Mouse (Mus musculus): ENCODE data around the gene Gadd45gip1. TPM values are rescaled to one million over a fixed set of nuclear protein-coding genes. Genes with fewer than 3 reads are reported as not detected.

Gadd45gip1 gene
- polyA plus RNA-seq, 1 experiment: 24.2 TPM

DNA sequence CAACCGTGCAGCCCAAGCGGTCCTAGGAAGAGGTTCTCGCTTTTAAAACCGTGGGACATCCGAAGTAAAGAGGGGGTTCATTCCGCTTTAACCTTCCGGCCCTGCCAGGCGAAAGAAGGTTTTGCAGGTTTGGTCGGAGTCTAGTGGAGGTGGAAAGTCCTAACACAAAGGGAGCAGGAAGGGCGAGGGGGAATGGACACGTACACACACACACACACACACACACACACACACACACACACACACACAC, 45.9 kb upstream of the Gadd45gip1 start:
- Histone ChIP-seq H3K27me3 (replicated peaks; ENCODE audit: control insufficient read depth, insufficient read depth, low read length) (no peaks in the 10 kb centered on the region), H3K27ac (ENCODE audit: insufficient read depth, low read depth, low read length) (no peak overlapping the region), H3K4me1 (ENCODE audit: control insufficient read depth, insufficient read depth, low read length) (peaks cover 17% of the 10 kb centered on the region), H3K4me3 (ENCODE audit: insufficient read depth, low read depth, low read length) (no peak overlapping the region), H3K36me3 (ENCODE audit: control insufficient read depth, insufficient read depth, low read length) (no peaks in the 10 kb centered on the region)
- DNase-seq: no peak
- WGBS: 53% methylated on average over 11 of the region's 11 CpGs
- TF ChIP-seq POLR2A (IDR thresholded peaks at IDR 0.05; ENCODE audit: low read depth, low read length) (no peak), CTCF (conservative IDR thresholded peaks at IDR 0.05; ENCODE audit: insufficient read depth, insufficient read length, low read depth, low read length) (no peak)

DNA sequence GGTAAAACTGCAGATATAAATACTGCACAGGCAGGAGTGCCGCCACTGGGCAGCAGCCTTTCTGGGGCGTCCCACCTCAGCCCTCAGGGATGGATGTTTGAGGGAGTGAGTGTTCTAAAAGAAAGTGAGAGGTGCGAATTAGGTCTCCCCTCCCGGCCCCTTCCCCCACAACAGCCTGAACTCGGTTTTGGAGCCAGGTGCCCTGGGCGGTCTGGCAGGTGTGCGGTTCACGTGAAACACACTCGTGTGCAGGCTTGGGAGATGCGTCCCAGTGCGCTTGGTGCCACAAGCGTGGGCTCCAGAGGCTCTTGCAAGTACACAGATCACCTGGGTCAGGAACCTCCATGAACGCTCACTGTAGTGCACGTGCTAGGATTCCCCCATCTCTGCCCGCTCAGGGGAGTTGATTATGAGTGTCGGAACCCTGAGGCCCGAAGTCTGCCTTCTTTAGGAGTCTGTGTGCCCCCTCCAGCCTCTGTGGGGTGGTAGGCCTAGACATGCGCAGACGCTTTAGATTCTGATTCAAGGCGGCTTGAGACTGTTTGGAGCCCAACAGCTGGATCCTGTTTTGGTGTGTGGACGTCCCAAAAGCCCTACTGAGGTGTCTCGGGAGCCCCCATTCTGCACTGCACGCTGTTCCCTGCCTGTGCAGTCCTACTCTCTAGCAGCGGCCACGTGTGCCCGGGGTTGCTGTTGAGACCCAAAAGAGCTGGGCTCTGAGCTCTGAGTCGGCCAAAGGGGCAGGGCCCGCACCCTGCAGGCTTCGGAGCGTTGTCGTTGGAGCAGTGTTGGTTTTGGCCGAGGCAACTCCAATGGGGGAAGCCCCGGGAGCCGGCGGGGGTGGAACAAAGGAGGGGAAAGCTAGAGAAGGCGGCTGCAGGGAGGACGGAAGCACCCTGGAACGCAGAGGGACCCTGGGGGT, 45.3 kb upstream of the Gadd45gip1 start:
- Histone ChIP-seq H3K4me1 (ENCODE audit: control insufficient read depth, insufficient read depth, low read length) (peaks cover 17% of the 10 kb centered on the region), H3K36me3 (ENCODE audit: control insufficient read depth, insufficient read depth, low read length) (no peaks in the 10 kb centered on the region), H3K27me3 (replicated peaks; ENCODE audit: control insufficient read depth, insufficient read depth, low read length) (no peaks in the 10 kb centered on the region), H3K4me3 (ENCODE audit: insufficient read depth, low read depth, low read length) (no peak overlapping the region), H3K27ac (ENCODE audit: insufficient read depth, low read depth, low read length) (no peak overlapping the region)
- peak; percentile 65 for DNase-seq
- TF ChIP-seq CTCF (conservative IDR thresholded peaks at IDR 0.05; ENCODE audit: insufficient read depth, insufficient read length, low read depth, low read length) (no peak), POLR2A (IDR thresholded peaks at IDR 0.05; ENCODE audit: low read depth, low read length) (no peak)
- 39% methylated on average over 38 of the region's 38 CpGs for WGBS

DNA sequence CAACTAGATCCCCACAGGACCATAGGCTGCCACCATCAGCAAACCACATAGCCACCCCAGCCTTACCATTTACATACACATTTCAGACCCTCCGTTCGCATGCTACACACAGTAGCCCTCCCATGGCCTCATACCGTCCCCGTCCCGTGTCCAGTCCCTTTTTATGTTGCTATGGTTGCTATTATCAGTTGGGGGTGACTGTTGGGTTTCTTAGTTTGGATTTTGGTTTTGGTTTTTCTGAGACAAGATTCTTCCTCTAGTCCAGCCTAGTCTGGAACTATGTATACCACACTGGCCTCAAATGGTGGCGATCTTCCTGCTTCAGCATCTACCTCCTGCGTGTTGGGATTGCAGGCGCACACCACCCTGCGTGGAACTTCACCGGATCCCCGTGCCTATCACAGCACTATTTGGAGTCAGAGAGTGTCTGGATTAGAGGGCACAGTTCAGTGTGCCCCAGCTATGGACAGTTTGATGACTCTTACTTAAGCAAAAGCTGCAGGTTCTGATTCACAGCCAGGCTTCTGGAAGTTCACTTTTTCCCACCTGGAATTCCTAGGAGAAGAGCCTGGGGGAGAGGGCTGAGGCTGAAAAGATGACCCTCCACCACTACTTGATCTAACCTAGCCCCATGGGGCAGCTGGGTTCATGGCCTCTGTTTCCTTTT, 44.4 kb upstream of the Gadd45gip1 start:
- H3K4me1 ChIP-seq (ENCODE audit: control insufficient read depth, insufficient read depth, low read length): peaks cover 17% of the 10 kb centered on the region
- no peak overlapping the region for H3K4me3 ChIP-seq (ENCODE audit: insufficient read depth, low read depth, low read length)
- no peak overlapping the region for H3K27ac ChIP-seq (ENCODE audit: insufficient read depth, low read depth, low read length)
- no peaks in the 10 kb centered on the region for H3K36me3 ChIP-seq (ENCODE audit: control insufficient read depth, insufficient read depth, low read length)
- 51% methylated on average over 11 of the region's 11 CpGs for WGBS
- no peaks in the 10 kb centered on the region for H3K27me3 ChIP-seq (replicated peaks; ENCODE audit: control insufficient read depth, insufficient read depth, low read length)
- no peak for TF ChIP-seq CTCF (conservative IDR thresholded peaks at IDR 0.05; ENCODE audit: insufficient read depth, insufficient read length, low read depth, low read length)
- TF ChIP-seq POLR2A (IDR thresholded peaks at IDR 0.05; ENCODE audit: low read depth, low read length): no peak
- DNase-seq: no peak

DNA sequence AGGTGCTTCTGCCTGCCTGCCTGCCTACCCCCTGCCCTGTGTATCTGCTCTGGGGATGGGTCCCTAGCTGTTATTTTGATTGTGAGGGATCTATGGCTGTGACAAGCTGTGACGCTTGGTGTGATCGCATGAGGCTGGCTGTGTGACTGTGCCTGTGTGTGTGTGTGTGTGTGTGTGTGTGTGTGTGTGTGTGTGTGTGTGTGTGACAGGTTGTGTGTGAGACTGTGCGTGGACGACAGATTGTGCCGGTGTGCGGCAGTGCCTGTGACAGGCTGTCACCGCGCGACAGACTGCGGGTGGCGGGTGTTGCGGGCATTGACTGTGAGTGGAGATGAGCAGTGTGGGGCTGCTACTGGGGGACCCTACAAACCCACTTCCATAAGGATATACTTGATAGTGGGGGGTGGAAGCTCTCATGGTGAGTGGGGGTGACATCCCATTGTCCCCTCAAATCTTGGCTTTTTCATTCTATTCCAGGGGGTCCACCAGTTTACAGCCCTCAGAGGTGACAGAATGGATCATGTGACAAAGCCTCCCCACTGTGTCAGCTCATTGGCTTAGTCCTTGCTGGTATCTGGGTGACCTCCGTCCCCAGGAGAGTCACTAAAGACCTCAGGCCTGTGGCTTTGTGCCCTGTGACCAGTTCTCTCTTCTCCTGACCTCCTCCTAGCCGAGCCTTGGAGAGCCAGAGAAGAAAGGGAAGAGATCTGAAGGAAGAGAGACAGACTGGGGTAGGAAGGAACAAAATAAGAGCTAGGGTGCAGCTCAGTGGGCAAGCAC, 43.6 kb upstream of the Gadd45gip1 start:
- 74% methylated on average over 14 of the region's 14 CpGs for WGBS
- no peak overlapping the region for H3K4me3 ChIP-seq (ENCODE audit: insufficient read depth, low read depth, low read length)
- DNase-seq: no peak
- H3K4me1 ChIP-seq (ENCODE audit: control insufficient read depth, insufficient read depth, low read length): peaks cover 14% of the 10 kb centered on the region
- no peaks in the 10 kb centered on the region for H3K27me3 ChIP-seq (replicated peaks; ENCODE audit: control insufficient read depth, insufficient read depth, low read length)
- no peaks in the 10 kb centered on the region for H3K36me3 ChIP-seq (ENCODE audit: control insufficient read depth, insufficient read depth, low read length)
- TF ChIP-seq POLR2A (IDR thresholded peaks at IDR 0.05; ENCODE audit: low read depth, low read length): no peak
- no peak for TF ChIP-seq CTCF (conservative IDR thresholded peaks at IDR 0.05; ENCODE audit: insufficient read depth, insufficient read length, low read depth, low read length)
- H3K27ac ChIP-seq (ENCODE audit: insufficient read depth, low read depth, low read length): peak overlapping the region; percentile 9; the same call in 1 of the 2 replicates

DNA sequence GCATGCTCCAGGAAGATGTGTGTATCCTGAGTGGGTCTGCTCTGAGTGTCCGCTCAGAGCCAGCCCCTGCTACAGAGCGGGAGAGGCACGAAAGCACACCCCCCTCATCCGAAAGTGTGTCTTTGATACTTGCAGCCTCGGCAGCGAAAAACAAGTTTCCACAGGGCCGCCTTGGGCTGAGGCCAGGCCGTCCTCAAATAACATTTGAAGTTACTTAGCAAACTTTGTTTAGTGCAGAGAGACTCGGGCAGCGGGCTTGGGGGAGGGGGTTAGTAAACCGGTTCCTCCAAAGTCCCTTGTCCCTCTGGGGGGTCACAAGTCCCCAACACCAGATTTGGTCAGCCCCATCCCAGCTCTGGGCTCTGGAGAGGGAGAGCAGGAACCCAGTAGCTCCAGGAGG, 42.4 kb upstream of the Gadd45gip1 start:
- Histone ChIP-seq H3K36me3 (ENCODE audit: control insufficient read depth, insufficient read depth, low read length) (no peaks in the 10 kb centered on the region), H3K4me3 (ENCODE audit: insufficient read depth, low read depth, low read length) (no peak overlapping the region), H3K4me1 (ENCODE audit: control insufficient read depth, insufficient read depth, low read length) (peaks cover 14% of the 10 kb centered on the region), H3K27me3 (replicated peaks; ENCODE audit: control insufficient read depth, insufficient read depth, low read length) (no peaks in the 10 kb centered on the region), H3K27ac (ENCODE audit: insufficient read depth, low read depth, low read length) (peak overlapping the region; percentile 44; the same call in 1 of the 2 replicates)
- peak; percentile 70 for DNase-seq
- WGBS: 38% methylated on average over 11 of the region's 11 CpGs
- TF ChIP-seq CTCF (conservative IDR thresholded peaks at IDR 0.05; ENCODE audit: insufficient read depth, insufficient read length, low read depth, low read length) (no peak), POLR2A (IDR thresholded peaks at IDR 0.05; ENCODE audit: low read depth, low read length) (no peak)

DNA sequence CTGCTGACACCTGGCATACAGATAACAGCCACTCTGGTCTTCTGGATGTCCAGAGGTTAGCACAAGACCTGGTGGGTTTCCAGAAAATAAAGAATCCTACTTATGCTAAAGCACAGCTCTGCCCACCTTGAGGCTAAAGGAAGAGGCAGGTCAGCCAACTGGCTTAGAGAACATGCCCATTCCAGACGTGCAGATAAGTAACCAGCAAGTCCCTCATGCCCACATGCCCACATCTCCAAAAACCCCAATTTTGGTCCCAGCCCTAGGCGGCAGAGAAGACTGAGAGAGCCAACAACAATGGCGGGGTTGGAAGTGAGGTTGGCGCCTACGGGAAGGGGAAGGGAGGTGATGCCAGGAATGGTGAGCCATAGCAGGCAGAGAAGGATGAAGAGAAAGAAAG, 42.0 kb upstream of the Gadd45gip1 start:
- H3K36me3 ChIP-seq (ENCODE audit: control insufficient read depth, insufficient read depth, low read length): no peaks in the 10 kb centered on the region
- no peak overlapping the region for H3K4me3 ChIP-seq (ENCODE audit: insufficient read depth, low read depth, low read length)
- WGBS: 61% methylated on average over 5 of the region's 5 CpGs
- DNase-seq: no peak
- peaks cover 14% of the 10 kb centered on the region for H3K4me1 ChIP-seq (ENCODE audit: control insufficient read depth, insufficient read depth, low read length)
- no peaks in the 10 kb centered on the region for H3K27me3 ChIP-seq (replicated peaks; ENCODE audit: control insufficient read depth, insufficient read depth, low read length)
- peak overlapping the region; percentile 44; the same call in 1 of the 2 replicates for H3K27ac ChIP-seq (ENCODE audit: insufficient read depth, low read depth, low read length)
- TF ChIP-seq CTCF (conservative IDR thresholded peaks at IDR 0.05; ENCODE audit: insufficient read depth, insufficient read length, low read depth, low read length) (no peak), POLR2A (IDR thresholded peaks at IDR 0.05; ENCODE audit: low read depth, low read length) (no peak)
